8 mouse cellular contexts compared by ENCODE assay signal in the genomic region with DNA sequence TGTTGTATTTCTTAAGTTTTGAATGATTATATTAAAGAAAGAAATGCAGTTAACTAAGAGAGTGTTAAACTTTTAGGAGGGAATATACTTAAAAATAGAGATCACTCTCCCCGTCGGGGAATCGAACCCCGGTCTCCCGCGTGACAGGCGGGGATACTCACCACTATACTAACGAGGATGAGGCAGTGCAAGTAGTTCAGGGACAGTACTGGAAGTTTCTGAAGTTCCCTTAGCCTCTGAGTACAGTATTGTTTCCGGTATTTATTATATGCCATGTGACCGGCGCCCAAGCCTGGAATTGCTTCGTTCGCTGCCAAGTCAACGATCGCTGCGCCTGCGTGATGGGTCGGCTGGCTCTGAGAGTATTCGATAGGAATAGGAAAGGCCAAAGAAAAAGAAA. TPM values are rescaled to one million over a fixed set of nuclear protein-coding genes. Genes with fewer than 3 reads are reported as not detected.
DNase-seq lines count a peak whose midpoint lies in the region; ATAC-seq and TF ChIP-seq lines count a peak whose summit lies in the region.

No protein-coding gene starts in this region.

- H3K9ac ChIP-seq in forebrain, embryonic 14.5 days (ENCODE audit: low read length), result peak overlapping the region; percentile 48; the same call in 1 of the 2 replicates
- H3K9ac ChIP-seq in liver, embryonic 16.5 days (ENCODE audit: low read depth, low read length), result peak overlapping the region; percentile 19
- H3K9ac ChIP-seq in neural tube, embryonic 12.5 days, result no peak overlapping the region
- H3K9ac ChIP-seq in stomach, postnatal 0 days (ENCODE audit: low read length), result peak overlapping the region; percentile 45; the same call in 1 of the 2 replicates

- H3K36me3 ChIP-seq in forebrain, embryonic 14.5 days (ENCODE audit: control insufficient read depth, insufficient read depth, low read length), result no peaks in the 10 kb centered on the region
- no peaks in the 10 kb centered on the region for H3K36me3 ChIP-seq in liver, embryonic 16.5 days (ENCODE audit: control insufficient read depth, insufficient read depth)
- no peaks in the 10 kb centered on the region for H3K36me3 ChIP-seq in neural tube, embryonic 12.5 days
- no peaks in the 10 kb centered on the region for H3K36me3 ChIP-seq in stomach, postnatal 0 days (ENCODE audit: control insufficient read depth, insufficient read depth, low read length)

- TF ChIP-seq CTCF in stomach, postnatal 0 days (IDR thresholded peaks at IDR 0.05; ENCODE audit: low read depth), result no peak

- H3K4me2 ChIP-seq in forebrain, embryonic 14.5 days (ENCODE audit: low read length), result peak overlapping the region; percentile 53
- peak overlapping the region; percentile 58 for H3K4me2 ChIP-seq in liver, embryonic 16.5 days (ENCODE audit: low read depth, low read length)
- peak overlapping the region; percentile 54 for H3K4me2 ChIP-seq in neural tube, embryonic 12.5 days (replicated peaks)
- peak overlapping the region; percentile 61 for H3K4me2 ChIP-seq in stomach, postnatal 0 days (replicated peaks; ENCODE audit: low read depth)

- no peaks in the 10 kb centered on the region for H3K9me3 ChIP-seq in forebrain, embryonic 14.5 days (replicated peaks; ENCODE audit: control insufficient read depth, low read length)
- H3K9me3 ChIP-seq in liver, embryonic 16.5 days (replicated peaks; ENCODE audit: control insufficient read depth, low read length), result no peaks in the 10 kb centered on the region
- H3K9me3 ChIP-seq in neural tube, embryonic 12.5 days, result no peaks in the 10 kb centered on the region
- H3K9me3 ChIP-seq in stomach, postnatal 0 days (ENCODE audit: control insufficient read depth, low read length), result no peaks in the 10 kb centered on the region

- H3K27me3 ChIP-seq in forebrain, embryonic 14.5 days (replicated peaks; ENCODE audit: control insufficient read depth, insufficient read depth, low read length), result no peaks in the 10 kb centered on the region
- no peaks in the 10 kb centered on the region for H3K27me3 ChIP-seq in liver, embryonic 16.5 days (ENCODE audit: control insufficient read depth, insufficient read depth, low read depth, low read length)
- no peaks in the 10 kb centered on the region for H3K27me3 ChIP-seq in neural tube, embryonic 12.5 days (replicated peaks)
- no peaks in the 10 kb centered on the region for H3K27me3 ChIP-seq in stomach, postnatal 0 days (ENCODE audit: control insufficient read depth, insufficient read depth, low read length)

- intact Hi-C loops in heart, postnatal 14 days (cut with DNase I), result loop anchor here (5.0 to 10.0 kb wide), 2 partner anchors 1495 to 1577 kb away; no protein-coding TSS in a partner anchor

- H3K27ac ChIP-seq in forebrain, embryonic 14.5 days (ENCODE audit: low read depth, low read length), result no peak overlapping the region
- H3K27ac ChIP-seq in liver, embryonic 16.5 days (ENCODE audit: low read length), result peak overlapping the region; percentile 34; the same call in 1 of the 2 replicates
- no peak overlapping the region for H3K27ac ChIP-seq in neural tube, embryonic 12.5 days
- H3K27ac ChIP-seq in stomach, postnatal 0 days (replicated peaks), result peak overlapping the region; percentile 35; the same call in 1 of the 2 replicates

- peak overlapping the region; percentile 33 for H3K4me3 ChIP-seq in forebrain, embryonic 14.5 days (ENCODE audit: low read depth, low read length)
- peak overlapping the region; percentile 65 for H3K4me3 ChIP-seq in liver, embryonic 16.5 days (ENCODE audit: low read depth, low read length)
- peak overlapping the region; percentile 42 for H3K4me3 ChIP-seq in neural tube, embryonic 12.5 days
- H3K4me3 ChIP-seq in stomach, postnatal 0 days (ENCODE audit: low read depth, low read length), result peak overlapping the region; percentile 51

- ATAC-seq in forebrain, embryonic 14.5 days, result peak; percentile 79
- ATAC-seq in liver, embryonic 16.5 days (ENCODE audit: low read depth), result peak; percentile 67
- ATAC-seq in neural tube, embryonic 12.5 days (ENCODE audit: low FRiP score, low read depth), result peak; percentile 68
- peak; percentile 89 for ATAC-seq in stomach, postnatal 0 days (ENCODE audit: low FRiP score, low TSS enrichment)

- DNase-seq in ES-CJ7 (ENCODE audit: low read depth, low spot score), result peak; percentile 95
- DNase-seq in cerebellum, adult 11 months, result peak; percentile 67
- DNase-seq in forebrain, embryonic 14.5 days (ENCODE audit: low spot score), result peak; percentile 96
- peak; percentile 87 to 88 for DNase-seq in heart, postnatal 14 days
- DNase-seq in large intestine, adult 2 months (ENCODE audit: low read depth, low spot score), result peak; percentile 83
- DNase-seq in stomach, postnatal 0 days (ENCODE audit: low spot score), result peak; percentile 90

- no peaks in the 10 kb centered on the region; the same call in 1 of the 2 replicates for H3K4me1 ChIP-seq in forebrain, embryonic 14.5 days (ENCODE audit: control insufficient read depth, insufficient read depth, low read length)
- H3K4me1 ChIP-seq in liver, embryonic 16.5 days (ENCODE audit: control insufficient read depth, low read depth, low read length), result peaks cover 22% of the 10 kb centered on the region
- no peaks in the 10 kb centered on the region for H3K4me1 ChIP-seq in neural tube, embryonic 12.5 days
- no peaks in the 10 kb centered on the region for H3K4me1 ChIP-seq in stomach, postnatal 0 days (replicated peaks; ENCODE audit: control insufficient read depth, insufficient read depth)

- under 1% methylated on average over 19 of the region's 19 CpGs for WGBS in forebrain, embryonic 14.5 days
- under 1% methylated on average over 19 of the region's 19 CpGs for WGBS in large intestine, adult 2 months
- 0% methylated on average over 19 of the region's 19 CpGs for WGBS in liver, embryonic 16.5 days (ENCODE audit: insufficient replicate concordance)
- 0% methylated on average over 19 of the region's 19 CpGs for WGBS in neural tube, embryonic 12.5 days
- WGBS in stomach, postnatal 0 days, result under 1% methylated on average over 19 of the region's 19 CpGs

- no peak for TF ChIP-seq EP300 in stomach, postnatal 0 days (optimal IDR thresholded peaks at IDR 0.05)

RNA-seq across cellular contexts. Expression of gene Zfp184, which starts 4.7 kb away (rescaled TPM):
- polyA plus RNA-seq in forebrain, embryonic 14.5 days (2014; fragmentation: Nextera tagmentation; extraction: Ambion mirVana), result 28.3 and 34.9 TPM in 2 replicates
- total RNA-seq in heart, postnatal 14 days (2021), result under 1 TPM; 0.62 to 0.90 TPM
- 0.10 and 0.29 TPM in 2 replicates for polyA plus RNA-seq in large intestine, adult 2 months (2012; rRNA removed)
- 0.55 and 0.56 TPM in 2 replicates for polyA plus RNA-seq in liver, embryonic 16.5 days (2015; fragmentation: Nextera tagmentation; extraction: Ambion mirVana)
- 19.1 and 19.4 TPM in 2 replicates for polyA plus RNA-seq in neural tube, embryonic 12.5 days (2016; fragmentation: Nextera tagmentation; extraction: Ambion mirVana)
- 1.4 and 1.6 TPM in 2 replicates for polyA plus RNA-seq in stomach, postnatal 0 days (2015; fragmentation: Nextera tagmentation; extraction: Ambion mirVana)

RNA-seq across cellular contexts. Expression of gene Pom121l2, which starts 40.8 kb away (rescaled TPM):
- 0.14 TPM in 1 of 2 replicates, not detected in the other for polyA plus RNA-seq in forebrain, embryonic 14.5 days (2014; fragmentation: Nextera tagmentation; extraction: Ambion mirVana)
- total RNA-seq in heart, postnatal 14 days (2021), result not detected
- polyA plus RNA-seq in large intestine, adult 2 months (2012; rRNA removed), result not detected in 2 replicates
- not detected in 2 replicates for polyA plus RNA-seq in liver, embryonic 16.5 days (2015; fragmentation: Nextera tagmentation; extraction: Ambion mirVana)
- not detected in 2 replicates for polyA plus RNA-seq in neural tube, embryonic 12.5 days (2016; fragmentation: Nextera tagmentation; extraction: Ambion mirVana)
- polyA plus RNA-seq in stomach, postnatal 0 days (2015; fragmentation: Nextera tagmentation; extraction: Ambion mirVana), result 0.05 TPM in 1 of 2 replicates, not detected in the other

Comparison
In these comparisons a context has a peak if more than half of its experiments do, and no peak if none do; other contexts are left out.
1. H3K27ac ChIP-seq: peak in liver, embryonic 16.5 days (single experiment) and stomach, postnatal 0 days (single experiment); none in forebrain, embryonic 14.5 days (single experiment) and neural tube, embryonic 12.5 days (single experiment).
2. Peak in every context shown above with its lines, with median percentiles within 50 percentile points of each other: DNase-seq, ATAC-seq, H3K4me2 ChIP-seq and H3K4me3 ChIP-seq.